Mouse (Mus musculus) B cell, adult (primary cell): ENCODE data around the gene Vma21-ps. TPM values are rescaled to one million over a fixed set of nuclear protein-coding genes. Genes with fewer than 3 reads are reported as not detected.

Experiments
- total RNA-seq: library from RNA; stranded (reverse); gene quantifications from 4 replicates; pipeline ENCODE4 v1.2.4, GENCODE M21; 2023; ENCODE audit not compliant: inconsistent age

Vma21-ps gene
- not detected in 4 replicates for total RNA-seq

DNA sequence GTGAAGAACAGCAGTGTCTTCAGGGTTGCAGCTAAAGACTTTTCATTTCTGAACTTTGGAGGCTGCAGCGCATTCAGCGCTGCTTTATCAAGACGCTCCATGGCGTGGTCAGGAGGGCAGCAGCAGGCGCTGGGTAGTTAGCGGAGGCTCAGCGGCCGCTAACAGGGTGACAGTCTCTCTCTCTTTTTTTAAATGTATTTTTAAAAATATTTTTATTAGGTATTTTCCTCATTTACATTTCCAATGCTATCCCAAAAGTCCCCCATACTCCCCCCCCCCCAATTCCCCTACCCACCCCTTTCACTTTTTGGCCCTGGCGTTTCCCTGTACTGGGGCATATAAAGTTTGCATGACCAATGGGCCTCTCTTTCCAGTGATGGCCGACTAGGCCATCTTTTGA is at the start of gene Vma21-ps:
TSS of gene Vma21-ps (minus strand) at position 101 of the 400 bp plus-strand sequence.

Other genes starting within 250 kb of the Vma21-ps start
- gene Smc2, start 58.0 kb downstream of the Vma21-ps start, total RNA-seq, result 14.0 to 17.8 TPM (median 16.0 TPM) in 4 replicates
- not detected in 4 replicates for gene Toporsl, start 99.0 kb upstream of the Vma21-ps start, total RNA-seq